Mouse (Mus musculus) erythroblast, embryonic 14.5 days (primary cell): ENCODE measurements around the gene Hydin.

Experiments used
- GATA1 ChIP-seq: IDR thresholded peaks from 2 replicates; pipeline ENCODE4 v1.6.1; 2012; ENCODE audit warnings: low read length, inconsistent platforms, mixed read lengths
- TAL1 ChIP-seq: IDR thresholded peaks from 3 replicates; pipeline ENCODE4 v1.6.1; 2012; ENCODE audit warnings: low read length, inconsistent platforms, mixed read lengths

DNA sequence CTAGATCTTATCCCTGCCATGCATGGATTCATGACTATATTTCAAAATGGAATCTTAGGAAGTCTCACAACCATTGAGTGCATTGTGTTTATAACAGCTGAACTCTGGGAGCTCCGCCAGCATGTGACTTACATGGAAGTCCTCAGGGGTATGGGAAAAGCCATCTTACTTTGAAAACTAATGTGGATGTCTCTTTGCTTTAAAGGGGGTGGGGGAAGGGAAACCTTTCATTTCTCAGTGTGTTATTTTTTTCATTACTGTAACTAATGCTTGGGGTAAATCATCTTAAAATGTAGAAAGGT is 9.4 kb downstream of the Hydin start:
- TF ChIP-seq GATA1: no peak
- no peak for TF ChIP-seq TAL1
